ENCODE assay signal across 14 mouse cellular contexts in the genomic region with DNA sequence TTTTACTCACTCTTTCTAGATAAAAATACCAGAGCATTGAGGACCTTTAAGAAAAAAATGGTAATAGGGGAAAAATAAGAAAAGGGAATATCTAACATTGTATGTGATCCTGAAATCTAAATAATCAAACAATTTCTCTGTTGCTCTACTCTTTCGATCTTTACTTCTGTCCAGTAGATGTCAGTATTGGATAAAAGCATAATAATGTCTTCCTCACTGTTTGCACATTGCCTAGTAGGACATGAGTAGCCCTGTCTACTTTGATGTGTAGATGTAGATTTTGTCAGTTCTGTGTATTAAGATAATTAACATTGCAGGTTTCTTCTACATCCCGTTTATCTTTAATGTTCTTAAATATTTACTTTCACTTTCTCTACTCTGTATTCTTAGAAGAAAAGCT.
DNase-seq lines count a peak whose midpoint lies in the region; ATAC-seq and TF ChIP-seq lines count a peak whose summit lies in the region.
"Had no signal": no experiment of that assay in that cellular context is flagged by ENCODE, and none has a peak within 500 bp of the region (broad histone marks: within the 10 kb centered on the region; RNA-seq: fewer than 3 reads in every experiment).

No protein-coding gene starts in this region.

- 51% methylated on average over 2 of the region's 2 CpGs for WGBS in hindbrain, postnatal 0 days
- 64% methylated on average over 2 of the region's 2 CpGs for WGBS in hindbrain, embryonic 16.5 days

- no peaks in the 10 kb centered on the region for H3K4me1 ChIP-seq in hindbrain, postnatal 0 days (ENCODE audit: insufficient read depth, low read length)
- H3K4me1 ChIP-seq in hindbrain, embryonic 16.5 days (ENCODE audit: control insufficient read depth, insufficient read depth, low read depth, low read length) = no peaks in the 10 kb centered on the region
- H3K4me1 ChIP-seq: heart, embryonic 15.5 days; neural tube, embryonic 13.5 days had no signal

- no peak overlapping the region for H3K9ac ChIP-seq in hindbrain, postnatal 0 days (replicated peaks; ENCODE audit: low read length)
- no peak overlapping the region for H3K9ac ChIP-seq in hindbrain, embryonic 16.5 days (ENCODE audit: low read depth, low read length)
- H3K9ac ChIP-seq: heart, embryonic 15.5 days; neural tube, embryonic 13.5 days had no signal

- H3K27me3 ChIP-seq in hindbrain, postnatal 0 days (ENCODE audit: insufficient read depth, low read length) = no peaks in the 10 kb centered on the region
- H3K27me3 ChIP-seq in hindbrain, embryonic 16.5 days (replicated peaks; ENCODE audit: control insufficient read depth, insufficient read depth, low read length) = no peaks in the 10 kb centered on the region
- H3K27me3 ChIP-seq: heart, embryonic 15.5 days; neural tube, embryonic 13.5 days had no signal

- ATAC-seq in hindbrain, postnatal 0 days = peak; percentile 62; the same call in 1 of the 2 replicates
- no peak; the same call in 1 of the 2 replicates for ATAC-seq in hindbrain, embryonic 16.5 days
- no peak for ATAC-seq in activated CD4-positive, CD25-positive, alpha-beta regulatory T cell, adult 4 months

- peak; percentile 67 for DNase-seq in hindbrain, postnatal 0 days (ENCODE audit: low spot score)
- DNase-seq in A20 (ENCODE audit: low read depth, low spot score) (peak; percentile 8), NIH3T3 (ENCODE audit: low read depth) (peak; percentile 50)
- DNase-seq in forelimb bud, embryonic 11.5 days (ENCODE audit: low read depth, low spot score) = peak; percentile 2
- DNase-seq in lung, postnatal 14 days = no peak
- no peak for DNase-seq in urinary bladder, postnatal 14 days (ENCODE audit: low spot score)
- DNase-seq: cerebellum, postnatal 36 days; left cerebral cortex, postnatal 4 days; lung, postnatal 36 days; thymus, postnatal 25 days had no signal

- no peaks in the 10 kb centered on the region for H3K36me3 ChIP-seq in hindbrain, postnatal 0 days (ENCODE audit: insufficient read depth, low read length)
- H3K36me3 ChIP-seq in hindbrain, embryonic 16.5 days (ENCODE audit: control insufficient read depth, insufficient read depth, low read length) = no peaks in the 10 kb centered on the region
- H3K36me3 ChIP-seq: heart, embryonic 15.5 days; neural tube, embryonic 13.5 days had no signal

- no peak overlapping the region for H3K4me2 ChIP-seq in hindbrain, postnatal 0 days (ENCODE audit: low read depth, low read length)
- no peak overlapping the region for H3K4me2 ChIP-seq in hindbrain, embryonic 16.5 days (ENCODE audit: low read length)
- H3K4me2 ChIP-seq: heart, embryonic 15.5 days; neural tube, embryonic 13.5 days had no signal

- H3K4me3 ChIP-seq in hindbrain, postnatal 0 days (ENCODE audit: low read length) = no peak overlapping the region
- H3K4me3 ChIP-seq in hindbrain, embryonic 16.5 days (ENCODE audit: low read length) = no peak overlapping the region
- H3K4me3 ChIP-seq: heart, embryonic 15.5 days; neural tube, embryonic 13.5 days had no signal

- H3K9me3 ChIP-seq in hindbrain, postnatal 0 days (ENCODE audit: low read length) = no peaks in the 10 kb centered on the region
- no peaks in the 10 kb centered on the region for H3K9me3 ChIP-seq in hindbrain, embryonic 16.5 days (ENCODE audit: control insufficient read depth, low read length)
- H3K9me3 ChIP-seq: heart, embryonic 15.5 days; neural tube, embryonic 13.5 days had no signal

- peak; percentile 72 for TF ChIP-seq CTCF in hindbrain, postnatal 0 days (IDR thresholded peaks at IDR 0.05; ENCODE audit: low read depth)

- H3K27ac ChIP-seq in hindbrain, postnatal 0 days = no peak overlapping the region
- no peak overlapping the region for H3K27ac ChIP-seq in hindbrain, embryonic 16.5 days (ENCODE audit: low read depth, low read length)
- H3K27ac ChIP-seq: heart, embryonic 15.5 days; neural tube, embryonic 13.5 days had no signal

Comparison
In these comparisons a context has a peak if more than half of its experiments do, and no peak if none do; other contexts are left out.
1. DNase-seq: peak in hindbrain, postnatal 0 days (single experiment), A20 (single experiment), NIH3T3 (single experiment) and forelimb bud, embryonic 11.5 days (single experiment); none in lung, postnatal 14 days (single experiment) and urinary bladder, postnatal 14 days (single experiment).